Mouse (Mus musculus) brown adipose tissue, adult 24 weeks (tissue): ENCODE results near the gene Uhrf1. TPM values are rescaled to one million over a fixed set of nuclear protein-coding genes. Genes with fewer than 3 reads are reported as not detected.

Experiments
- H3K27ac ChIP-seq: fragments of 200-500 bp; replicated peaks from 2 replicates; pipeline ENCODE4 v1.5.1; 2012; ENCODE audit warnings: low read depth, mild to moderate bottlenecking, low read length
- H3K4me1 ChIP-seq: fragments of 200-500 bp; 2 replicates; pipeline ENCODE4 v1.6.1; 2012; ENCODE audit warnings: low read length, mixed read lengths; ENCODE audit not compliant: control insufficient read depth, insufficient read depth, insufficient read length
- H3K4me3 ChIP-seq: fragments of 200-500 bp; 2 replicates; pipeline ENCODE4 v1.5.1; 2012; ENCODE audit warnings: low read depth, mild to moderate bottlenecking, low read length, moderate library complexity; ENCODE audit not compliant: insufficient read depth
- polyA plus RNA-seq: library from polyadenylated mRNA; stranded (reverse); fragments of >200 nt; gene quantifications from 2 replicates; pipeline ENCODE4 v1.2.4, GENCODE M21; 2012; ENCODE audit not compliant: missing spikeins, insufficient read depth, insufficient read length

Gene Uhrf1
- polyA plus RNA-seq, 1 experiment, result 2.7 TPM

DNA sequence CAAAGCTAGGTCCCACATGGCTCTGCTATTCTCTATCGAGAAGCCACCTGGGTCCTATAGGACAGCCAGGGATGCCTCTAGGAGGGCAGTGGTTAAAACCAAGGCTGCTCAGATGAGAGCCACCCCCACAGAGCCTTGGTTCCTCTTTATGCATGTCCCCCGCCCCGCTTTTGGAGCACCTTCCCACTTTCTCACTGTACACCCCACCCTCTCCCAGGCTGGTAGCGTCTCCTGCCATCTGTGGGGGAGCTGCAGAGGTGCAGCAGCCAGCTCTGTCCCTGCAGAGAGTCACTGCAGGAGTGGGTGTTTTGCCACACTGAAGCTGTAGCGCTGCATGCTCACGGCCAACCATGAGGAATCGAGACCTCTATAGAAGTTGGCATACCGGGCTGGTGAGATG lies 19.8 kb upstream of the Uhrf1 start:
- no peak overlapping the region for H3K27ac ChIP-seq
- peaks cover 3% of the 10 kb centered on the region; the same call in 1 of the 2 replicates for H3K4me1 ChIP-seq
- H3K4me3 ChIP-seq, result no peak overlapping the region

GRCm38 (mm10) chr17:56285995-56286394 lies 17.1 kb upstream of the Uhrf1 start:
- H3K27ac ChIP-seq, result no peak overlapping the region
- peaks cover 7% of the 10 kb centered on the region for H3K4me1 ChIP-seq
- H3K4me3 ChIP-seq, result no peak overlapping the region

- Histone ChIP-seq H3K4me1 (peaks cover 17% of the 10 kb centered on the region), H3K27ac (peak overlapping the region; percentile 58), H3K4me3 (peak overlapping the region; percentile 24)
These were observed 15.3 kb upstream of the Uhrf1 start for GRCm38 (mm10) chr17:56287830-56288229.

GRCm38 (mm10) chr17:56288866-56289265 lies 14.3 kb upstream of the Uhrf1 start:
- peak overlapping the region; percentile 72 for H3K4me3 ChIP-seq
- peak overlapping the region; percentile 58 for H3K27ac ChIP-seq
- peaks cover 17% of the 10 kb centered on the region for H3K4me1 ChIP-seq

DNA sequence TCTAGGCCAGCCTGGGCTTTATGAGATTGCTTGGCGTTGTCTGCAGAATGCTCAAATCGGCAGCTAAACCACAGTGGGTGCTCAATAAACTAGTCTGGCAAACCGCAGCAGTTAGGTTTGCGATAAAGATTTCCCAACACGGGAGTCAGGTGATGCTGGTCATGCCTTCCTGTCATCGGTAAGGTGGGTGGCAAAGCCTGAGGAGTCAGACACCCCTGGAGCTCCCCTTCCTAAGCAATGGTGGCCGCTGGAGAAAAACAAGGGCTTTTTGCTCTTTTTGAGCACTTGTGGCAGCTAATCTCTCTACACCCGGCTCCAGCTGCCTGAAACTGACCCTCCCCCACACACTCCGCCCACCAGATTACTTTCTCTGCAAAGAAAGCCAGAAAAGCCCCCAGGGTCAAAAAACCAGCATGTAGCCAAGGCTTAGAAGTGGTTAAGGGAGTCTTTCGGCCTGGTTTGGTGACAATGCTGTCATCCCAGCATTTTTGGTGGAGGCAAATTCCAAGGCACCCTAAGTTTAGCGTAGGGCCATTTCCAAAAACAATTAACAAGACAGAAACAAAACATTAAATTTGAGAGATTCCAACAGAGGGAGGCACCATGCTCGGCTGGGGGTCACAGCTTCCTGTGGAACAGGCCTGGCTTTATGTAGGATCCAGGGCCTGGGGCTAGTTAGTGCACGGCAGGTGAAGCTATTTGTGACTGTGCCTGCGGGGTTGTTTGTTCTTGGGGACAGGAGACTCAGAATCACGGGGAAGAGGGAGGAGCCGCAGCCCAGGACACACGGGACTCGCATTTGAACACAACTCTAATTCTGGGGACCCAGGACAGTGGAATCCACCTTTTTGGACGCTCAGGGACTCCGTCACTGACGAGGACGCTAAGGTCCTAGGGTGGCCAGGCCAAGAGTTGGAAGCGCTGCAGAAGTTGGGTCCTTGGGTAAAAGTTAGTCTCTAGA lies 13.5 kb upstream of the Uhrf1 start:
- H3K4me1 ChIP-seq, result peaks cover 17% of the 10 kb centered on the region
- peak overlapping the region; percentile 58 for H3K27ac ChIP-seq
- peak overlapping the region; percentile 72 for H3K4me3 ChIP-seq

DNA sequence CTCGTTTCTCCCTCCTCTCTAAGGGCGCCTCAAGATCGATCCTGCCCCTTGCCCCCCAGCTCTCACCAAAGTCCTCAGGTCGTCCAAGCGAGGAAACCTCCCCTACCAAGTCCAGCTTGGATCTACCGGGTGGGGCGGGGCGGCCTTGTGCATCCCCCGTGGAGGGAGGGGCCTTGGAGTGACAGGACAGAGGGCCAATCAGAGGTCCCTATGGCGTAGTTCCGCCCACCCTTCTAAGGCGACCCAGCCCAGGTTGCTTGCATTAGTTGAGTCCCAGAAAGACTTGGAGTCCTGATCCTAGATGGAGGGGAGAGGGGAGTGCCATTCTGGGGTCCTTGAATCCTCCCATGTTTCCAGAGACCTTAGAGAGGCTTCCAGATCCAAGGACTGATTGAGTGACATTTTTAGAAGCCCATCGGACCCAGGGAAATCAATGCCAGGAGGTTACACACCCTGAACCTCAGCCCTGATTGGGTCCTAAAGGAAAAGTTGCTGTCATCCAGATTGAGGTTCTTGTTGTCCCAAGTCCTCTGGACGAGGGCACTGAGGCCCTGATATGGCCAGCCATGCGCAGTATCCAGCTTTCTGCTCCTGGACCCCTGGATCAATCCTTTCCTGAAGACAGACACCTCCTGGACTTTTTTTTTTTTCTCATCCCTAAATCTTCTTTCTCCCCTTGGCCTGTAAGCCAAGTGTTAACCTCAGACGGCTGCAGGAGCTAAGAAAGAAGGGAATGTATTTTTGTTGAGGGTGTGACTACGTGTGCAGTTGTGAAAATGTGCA lies 12.5 kb upstream of the Uhrf1 start:
- peaks cover 17% of the 10 kb centered on the region for H3K4me1 ChIP-seq
- H3K4me3 ChIP-seq, result peak overlapping the region; percentile 72
- H3K27ac ChIP-seq, result peak overlapping the region; percentile 77

- Histone ChIP-seq H3K27ac (peak overlapping the region; percentile 91), H3K4me3 (peak overlapping the region; percentile 72), H3K4me1 (peaks cover 17% of the 10 kb centered on the region)
These were observed 12.0 kb upstream of the Uhrf1 start for GRCm38 (mm10) chr17:56291171-56291511.

DNA sequence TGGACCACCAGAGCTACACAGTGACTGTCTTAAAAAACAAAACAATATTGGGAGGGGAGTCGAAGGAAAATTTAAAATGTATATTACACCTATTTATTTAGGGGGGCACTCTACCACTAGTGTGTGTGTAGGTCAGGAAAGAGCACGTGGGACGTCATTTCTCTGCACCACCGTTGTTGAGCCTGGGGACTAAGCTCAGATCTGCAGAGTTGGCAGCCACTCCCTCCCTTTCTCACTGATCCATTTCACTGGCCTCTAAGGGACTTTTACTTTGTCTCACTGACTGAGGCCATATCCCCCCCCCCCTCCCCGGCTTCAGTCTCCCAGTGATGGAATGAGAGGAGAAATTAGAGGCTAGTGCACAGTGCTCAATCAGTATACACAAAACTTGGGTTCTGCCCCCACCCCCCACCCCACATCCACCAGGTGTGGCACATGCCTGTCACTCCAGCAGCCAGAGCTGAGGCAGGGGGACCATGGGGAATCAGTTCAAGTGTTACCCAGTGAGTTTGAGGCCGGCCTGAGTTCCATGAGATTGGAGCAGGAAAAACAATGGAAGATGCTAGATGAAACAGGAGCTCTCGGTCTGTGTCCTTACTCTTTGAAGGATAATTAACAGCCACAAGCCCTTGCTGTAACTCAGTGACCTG lies 11.2 kb upstream of the Uhrf1 start:
- H3K4me3 ChIP-seq, result no peak overlapping the region
- peak overlapping the region; percentile 91 for H3K27ac ChIP-seq
- H3K4me1 ChIP-seq, result peaks cover 17% of the 10 kb centered on the region

- Histone ChIP-seq H3K27ac (peak within 1 kb of the TSS; percentile 91), H3K4me1 (peaks cover 16% of the 10 kb centered on the region), H3K4me3 (no peak within 1 kb of the TSS)
These were observed 10.4 kb upstream of the Uhrf1 start, which contains the start of gene Plin3 for GRCm38 (mm10) chr17:56292531-56293222. TSS of gene Plin3 (minus strand) at chr17:56292873.

GRCm38 (mm10) chr17:56293291-56293690 lies 9.8 kb upstream of the Uhrf1 start:
- H3K4me3 ChIP-seq, result no peak overlapping the region
- no peak overlapping the region for H3K27ac ChIP-seq
- peaks cover 14% of the 10 kb centered on the region for H3K4me1 ChIP-seq

DNA sequence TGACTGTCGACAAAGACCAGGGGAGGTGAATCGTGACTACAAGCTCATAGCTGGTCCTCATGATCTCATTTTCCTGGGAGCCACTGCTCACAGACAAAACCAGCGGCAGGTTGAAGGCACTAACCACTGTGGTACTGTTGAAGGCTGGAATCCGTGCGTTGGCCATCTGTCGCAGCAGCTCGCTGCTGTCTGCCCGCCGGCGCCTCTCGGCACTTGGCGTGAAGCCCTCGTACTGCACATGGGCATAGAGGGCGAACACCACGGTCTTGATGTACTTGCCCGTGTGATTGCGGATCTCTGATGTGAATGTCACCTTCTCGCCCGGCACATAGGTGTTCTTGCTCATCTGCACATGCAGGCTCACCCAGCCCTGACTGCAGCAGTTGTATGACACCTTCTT lies 8.9 kb upstream of the Uhrf1 start:
- no peak overlapping the region for H3K4me3 ChIP-seq
- H3K4me1 ChIP-seq, result peaks cover 12% of the 10 kb centered on the region
- no peak overlapping the region for H3K27ac ChIP-seq

- no peak overlapping the region for H3K4me3 ChIP-seq
- H3K4me1 ChIP-seq, result peaks cover 13% of the 10 kb centered on the region; the same call in 1 of the 2 replicates
- no peak overlapping the region for H3K27ac ChIP-seq
These were observed 6.9 kb upstream of the Uhrf1 start for GRCm38 (mm10) chr17:56296201-56296600.

DNA sequence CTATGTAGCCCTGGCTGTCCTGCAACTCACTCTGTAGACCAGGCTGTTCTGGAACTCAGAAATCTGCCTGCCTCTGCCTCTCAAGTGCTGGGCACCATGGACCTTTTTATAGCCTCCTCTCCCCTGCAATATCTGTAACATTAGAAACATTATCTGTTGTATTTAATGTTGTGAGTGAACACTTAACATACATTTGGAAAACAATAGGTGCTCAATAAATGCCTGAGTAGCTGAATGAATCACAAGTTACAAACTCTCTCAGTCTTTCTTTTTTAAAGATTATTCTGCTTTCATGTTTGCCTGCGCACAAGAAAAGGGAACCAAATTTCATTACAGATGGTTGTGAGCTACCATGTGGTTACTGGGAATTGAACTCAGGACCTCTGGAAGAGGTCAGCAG lies 4.9 kb upstream of the Uhrf1 start:
- Histone ChIP-seq H3K4me1 (peaks cover 10% of the 10 kb centered on the region), H3K27ac (no peak overlapping the region), H3K4me3 (no peak overlapping the region)

DNA sequence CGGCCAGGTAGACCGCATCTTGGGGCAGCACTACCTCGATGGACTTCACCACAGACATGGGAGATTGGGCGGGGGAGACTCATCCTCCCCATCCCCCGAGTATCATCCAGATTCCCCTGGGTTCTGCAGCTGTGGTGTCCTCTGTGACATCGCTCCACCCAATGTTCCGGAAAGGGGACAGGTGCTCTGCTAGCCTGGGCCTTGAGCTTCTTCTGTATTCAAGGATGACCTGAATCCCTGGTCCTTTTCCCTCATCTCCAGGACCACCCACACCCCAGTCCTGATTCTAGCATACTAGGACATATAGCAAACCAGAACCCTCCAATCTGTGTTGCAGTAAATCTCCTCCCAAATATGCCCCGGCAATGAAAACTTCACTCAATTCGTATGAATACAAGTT lies 2.9 kb upstream of the Uhrf1 start, which contains the start of gene Arrdc5:
Gene Arrdc5, minus strand, starts transcription at position 101 of the 400 bp plus-strand sequence.
- no peak within 1 kb of the TSS for H3K4me3 ChIP-seq
- peak within 1 kb of the TSS; percentile 58 for H3K27ac ChIP-seq
- H3K4me1 ChIP-seq, result peaks cover 10% of the 10 kb centered on the region
